Mouse (Mus musculus) cerebellum, adult 2 months (tissue): ENCODE results near the gene Itga11. TPM values are rescaled to one million over a fixed set of nuclear protein-coding genes. Genes with fewer than 3 reads are reported as not detected.

Experiments
- DNase-seq, 2 experiments: peaks; one replicate each; pipeline ENCODE4 v3.0.0; 2021
- H3K27ac ChIP-seq: fragments of 200-500 bp; 2 replicates; pipeline ENCODE4 v1.5.1; 2012; ENCODE audit warnings: low read length, control low read depth, inconsistent platforms; ENCODE audit not compliant: insufficient read depth
- H3K27me3 ChIP-seq: fragments of 200-500 bp; 2 replicates; pipeline ENCODE4 v1.6.1; 2012; ENCODE audit warnings: inconsistent platforms, mild to moderate bottlenecking, low read length, moderate library complexity; ENCODE audit not compliant: control insufficient read depth, insufficient read depth
- H3K4me1 ChIP-seq: fragments of 200-500 bp; 2 replicates; pipeline ENCODE4 v1.6.1; 2011; ENCODE audit warnings: low read length; ENCODE audit not compliant: control insufficient read depth, insufficient read depth
- H3K4me3 ChIP-seq: fragments of 200-500 bp; replicated peaks from 2 replicates; pipeline ENCODE3; 2011; ENCODE audit warnings: mild to moderate bottlenecking, low read depth, low read length, control low read depth; ENCODE audit not compliant: insufficient read depth
- CTCF ChIP-seq: fragments of 200-500 bp; IDR thresholded peaks from 2 replicates; pipeline ENCODE4 v1.5.1; 2011; ENCODE audit warnings: low read depth, mild to moderate bottlenecking, control low read depth, low read length, moderate library complexity, borderline replicate concordance; ENCODE audit not compliant: insufficient read depth
- POLR2A ChIP-seq: fragments of 200-500 bp; IDR thresholded peaks from 2 replicates; pipeline ENCODE4 v1.6.1; 2011; ENCODE audit warnings: low read length, control low read depth, borderline replicate concordance; ENCODE audit not compliant: insufficient read depth
- WGBS: fragments of 180-500 bp; shearing (Covaris S2); methylation state at CpG from one replicate; pipeline ENCODE4 v1.1.7; 2018; 5-methylcytosine and 5-hydroxymethylcytosine counted together
- polyA plus RNA-seq: library from polyadenylated mRNA; depleted of rRNA; stranded (reverse); fragments of >200 nt; gene quantifications from 2 replicates; pipeline ENCODE4 v1.2.3, GENCODE M21; 2012; rRNA removed

Itga11 gene
- polyA plus RNA-seq, result 0.29 and 0.33 TPM in 2 replicates

- 3% methylated on average over 45 of the region's 45 CpGs for WGBS
- Histone ChIP-seq H3K27me3 (peaks cover 4% of the 10 kb centered on the region; the same call in 1 of the 2 replicates), H3K27ac (no peak within 1 kb of the TSS), H3K4me3 (no peak within 1 kb of the TSS), H3K4me1 (no peaks in the 10 kb centered on the region)
- TF ChIP-seq POLR2A (no peak), CTCF (no peak)
- peak; percentile 2 to 10 for DNase-seq
Observed at GRCm38 (mm10) chr9:62677641-62678549, at the start of gene Itga11. TSS of gene Itga11 (plus strand) at chr9:62677826.

GRCm38 (mm10) chr9:62630631-62631240 is 46.9 kb upstream of the Itga11 start:
- no peak overlapping the region for H3K27ac ChIP-seq

GRCm38 (mm10) chr9:62632392-62632791 is 45.2 kb upstream of the Itga11 start:
- TF ChIP-seq CTCF, result no peak
- TF ChIP-seq POLR2A, result no peak
- H3K27ac ChIP-seq, result no peak overlapping the region
- no peaks in the 10 kb centered on the region for H3K27me3 ChIP-seq
- no peak overlapping the region for H3K4me3 ChIP-seq
- no peak for DNase-seq
- 73% methylated on average over 6 of the region's 6 CpGs for WGBS
- H3K4me1 ChIP-seq, result peaks cover 5% of the 10 kb centered on the region; the same call in 1 of the 2 replicates

More at GRCm38 (mm10) chr9:62630631-62631240, 46.9 kb upstream of the Itga11 start:
- 8% methylated on average over 10 of the region's 10 CpGs for WGBS
- peak; percentile 27 to 35 for DNase-seq
- H3K4me3 ChIP-seq, result no peak overlapping the region
- TF ChIP-seq CTCF (no peak), POLR2A (no peak)
- no peaks in the 10 kb centered on the region for H3K27me3 ChIP-seq
- H3K4me1 ChIP-seq, result peaks cover 5% of the 10 kb centered on the region; the same call in 1 of the 2 replicates

- WGBS, result 71% methylated on average over 6 of the region's 6 CpGs
- H3K4me1 ChIP-seq, result no peaks in the 10 kb centered on the region; the same call in 1 of the 2 replicates
- H3K27ac ChIP-seq, result no peak overlapping the region
- no peak for DNase-seq
- no peaks in the 10 kb centered on the region for H3K27me3 ChIP-seq
- TF ChIP-seq POLR2A, result no peak
- TF ChIP-seq CTCF, result no peak
- no peak overlapping the region for H3K4me3 ChIP-seq
Observed at GRCm38 (mm10) chr9:62638045-62638444, 39.6 kb upstream of the Itga11 start.

GRCm38 (mm10) chr9:62639686-62640085 is 37.9 kb upstream of the Itga11 start:
- Histone ChIP-seq H3K4me3 (no peak overlapping the region), H3K27ac (no peak overlapping the region), H3K4me1 (no peaks in the 10 kb centered on the region; the same call in 1 of the 2 replicates), H3K27me3 (no peaks in the 10 kb centered on the region)
- DNase-seq, result no peak
- TF ChIP-seq CTCF (no peak), POLR2A (no peak)
- 62% methylated on average over 4 of the region's 4 CpGs for WGBS

GRCm38 (mm10) chr9:62640188-62640587 is 37.4 kb upstream of the Itga11 start:
- H3K4me1 ChIP-seq, result no peaks in the 10 kb centered on the region; the same call in 1 of the 2 replicates
- no peak overlapping the region for H3K4me3 ChIP-seq
- H3K27ac ChIP-seq, result no peak overlapping the region
- DNase-seq, result no peak
- no peaks in the 10 kb centered on the region for H3K27me3 ChIP-seq
- 87% methylated on average over 2 of the region's 2 CpGs for WGBS
- TF ChIP-seq POLR2A (no peak), CTCF (no peak)

- H3K27ac ChIP-seq, result no peak overlapping the region
- no peak overlapping the region for H3K4me3 ChIP-seq
- TF ChIP-seq CTCF (no peak), POLR2A (no peak)
- peak in 1 of 2 experiments; percentile 8 for DNase-seq
- 53% methylated on average over 6 of the region's 6 CpGs for WGBS
- peaks cover 3% of the 10 kb centered on the region; the same call in 1 of the 2 replicates for H3K4me1 ChIP-seq
- no peaks in the 10 kb centered on the region for H3K27me3 ChIP-seq
Observed at GRCm38 (mm10) chr9:62645716-62646400, 31.8 kb upstream of the Itga11 start.
